ENCODE assay signal across 8 mouse cellular contexts in the genomic region with DNA sequence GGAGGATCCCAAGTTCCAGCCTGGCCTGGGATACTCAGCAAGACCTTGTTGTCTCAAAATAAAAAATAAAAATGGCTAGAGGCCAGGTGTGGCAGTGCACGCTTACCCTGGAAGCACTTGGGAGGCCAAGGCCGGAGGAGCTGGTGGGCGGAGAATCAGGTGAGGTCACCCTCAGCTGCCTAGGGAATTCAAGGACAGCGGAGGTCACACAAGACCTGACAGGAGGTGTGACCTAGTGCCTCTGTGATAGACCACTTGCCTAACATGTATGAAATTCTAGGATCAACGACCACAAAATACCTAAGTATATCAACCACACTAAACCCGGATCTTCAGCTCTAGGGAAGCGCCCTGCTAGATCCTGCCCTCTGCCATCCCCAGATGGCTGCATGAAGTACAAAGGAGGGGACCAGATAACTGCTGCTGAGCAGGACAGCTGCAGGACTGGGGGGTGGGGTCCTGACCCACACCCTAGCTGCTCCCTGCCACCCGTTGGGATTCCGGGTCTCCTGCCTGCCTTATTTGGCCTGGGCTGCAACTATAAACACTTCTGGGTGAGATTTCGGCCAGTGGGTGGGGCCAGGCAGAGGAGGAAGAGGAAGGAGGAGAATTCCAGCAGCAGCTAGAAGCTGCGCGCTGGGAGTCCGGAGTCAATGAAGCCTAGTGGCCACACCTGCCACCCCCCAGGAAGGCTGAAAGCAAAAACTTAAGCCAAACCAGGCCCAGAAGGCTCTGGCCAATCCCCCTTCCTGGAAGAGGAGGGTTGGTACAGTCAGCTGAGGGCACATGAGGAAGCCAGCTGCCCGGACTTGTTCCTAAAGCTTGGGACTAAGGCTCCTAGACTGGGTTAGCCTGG. TPM values are rescaled to one million over a fixed set of nuclear protein-coding genes. Genes with fewer than 3 reads are reported as not detected.
DNase-seq lines count a peak whose midpoint lies in the region; ATAC-seq and TF ChIP-seq lines count a peak whose summit lies in the region.

No protein-coding gene starts in this region.

- no peak for TF ChIP-seq POLR2A in limb, embryonic 14.5 days (IDR thresholded peaks at IDR 0.05; ENCODE audit: borderline replicate concordance, extremely low read depth, insufficient read depth, insufficient read length)

- 60% methylated on average over 14 of the region's 14 CpGs for WGBS in forebrain, embryonic 12.5 days
- WGBS in hindbrain, embryonic 12.5 days = 53% methylated on average over 14 of the region's 14 CpGs
- 41% methylated on average over 14 of the region's 14 CpGs for WGBS in limb, embryonic 14.5 days
- 57% methylated on average over 14 of the region's 14 CpGs for WGBS in midbrain, embryonic 12.5 days

- intact Hi-C loops in left cerebral cortex, postnatal 4 days (cut with DNase I) = no loop called here

- H3K27me3 ChIP-seq in forebrain, embryonic 12.5 days = peaks cover 34% of the 10 kb centered on the region
- no peaks in the 10 kb centered on the region for H3K27me3 ChIP-seq in hindbrain, embryonic 12.5 days
- no peaks in the 10 kb centered on the region for H3K27me3 ChIP-seq in limb, embryonic 14.5 days (ENCODE audit: control insufficient read depth, insufficient read depth, low read length)
- H3K27me3 ChIP-seq in midbrain, embryonic 12.5 days = peaks cover 17% of the 10 kb centered on the region

- no peak for ATAC-seq in forebrain, embryonic 12.5 days (ENCODE audit: low FRiP score)
- ATAC-seq in hindbrain, embryonic 12.5 days (ENCODE audit: low FRiP score) = peak; percentile 23; the same call in 1 of the 2 replicates
- ATAC-seq in limb, embryonic 14.5 days (ENCODE audit: low FRiP score, low read depth) = no peak
- no peak for ATAC-seq in midbrain, embryonic 12.5 days (ENCODE audit: low FRiP score, low read depth)

- peaks cover 27% of the 10 kb centered on the region for H3K4me1 ChIP-seq in forebrain, embryonic 12.5 days
- H3K4me1 ChIP-seq in hindbrain, embryonic 12.5 days = peaks cover 48% of the 10 kb centered on the region
- peaks cover 40% of the 10 kb centered on the region for H3K4me1 ChIP-seq in limb, embryonic 14.5 days (ENCODE audit: control insufficient read depth, insufficient read depth, low read length)
- H3K4me1 ChIP-seq in midbrain, embryonic 12.5 days = peaks cover 25% of the 10 kb centered on the region

- no peak overlapping the region; the same call in 1 of the 2 replicates for H3K9ac ChIP-seq in forebrain, embryonic 12.5 days
- H3K9ac ChIP-seq in hindbrain, embryonic 12.5 days = no peak overlapping the region
- H3K9ac ChIP-seq in limb, embryonic 14.5 days (ENCODE audit: low read depth, low read length, severe bottlenecking) = peak overlapping the region; percentile 6; the same call in 1 of the 2 replicates
- H3K9ac ChIP-seq in midbrain, embryonic 12.5 days (replicated peaks) = no peak overlapping the region; the same call in 1 of the 2 replicates

- peak overlapping the region; percentile 43 for H3K27ac ChIP-seq in forebrain, embryonic 12.5 days
- peak overlapping the region; percentile 77 for H3K27ac ChIP-seq in hindbrain, embryonic 12.5 days
- peak overlapping the region; percentile 48 for H3K27ac ChIP-seq in limb, embryonic 14.5 days (replicated peaks; ENCODE audit: low read depth, low read length)
- peak overlapping the region; percentile 64; the same call in 1 of the 2 replicates for H3K27ac ChIP-seq in midbrain, embryonic 12.5 days (replicated peaks)

- peak overlapping the region; percentile 35 for H3K4me2 ChIP-seq in forebrain, embryonic 12.5 days
- H3K4me2 ChIP-seq in hindbrain, embryonic 12.5 days (replicated peaks) = peak overlapping the region; percentile 24; the same call in 1 of the 2 replicates
- H3K4me2 ChIP-seq in limb, embryonic 14.5 days (replicated peaks; ENCODE audit: low read depth, low read length, severe bottlenecking) = peak overlapping the region; percentile 29
- 0 out of 2 replicates have a peak overlapping the region, but pooled peaks have one; percentile 22 for H3K4me2 ChIP-seq in midbrain, embryonic 12.5 days (replicated peaks)

- no peaks in the 10 kb centered on the region for H3K9me3 ChIP-seq in forebrain, embryonic 12.5 days
- no peaks in the 10 kb centered on the region; the same call in 1 of the 2 replicates for H3K9me3 ChIP-seq in hindbrain, embryonic 12.5 days (replicated peaks)
- no peaks in the 10 kb centered on the region for H3K9me3 ChIP-seq in limb, embryonic 14.5 days (ENCODE audit: control insufficient read depth, low read length)
- no peaks in the 10 kb centered on the region for H3K9me3 ChIP-seq in midbrain, embryonic 12.5 days

- DNase-seq in left cerebral cortex, postnatal 4 days = peak; percentile 54
- no peak for DNase-seq in left cerebral cortex, adult 11 months (ENCODE audit: low spot score)
- DNase-seq in limb, embryonic 14.5 days (ENCODE audit: low spot score) = no peak
- no peak for DNase-seq in frontal cortex, postnatal 10 days (ENCODE audit: low spot score in 2 of 2)
- no peak for DNase-seq in left cerebral cortex, adult 9 months (ENCODE audit: low spot score in 2 of 2)

- H3K36me3 ChIP-seq in forebrain, embryonic 12.5 days (replicated peaks) = no peaks in the 10 kb centered on the region
- H3K36me3 ChIP-seq in hindbrain, embryonic 12.5 days = no peaks in the 10 kb centered on the region
- H3K36me3 ChIP-seq in limb, embryonic 14.5 days (ENCODE audit: control insufficient read depth, insufficient read depth, low read length) = no peaks in the 10 kb centered on the region
- H3K36me3 ChIP-seq in midbrain, embryonic 12.5 days = no peaks in the 10 kb centered on the region

- H3K4me3 ChIP-seq in forebrain, embryonic 12.5 days (replicated peaks) = no peak overlapping the region
- H3K4me3 ChIP-seq in hindbrain, embryonic 12.5 days = no peak overlapping the region
- 0 out of 2 replicates have a peak overlapping the region, but pooled peaks have one; percentile 2 for H3K4me3 ChIP-seq in limb, embryonic 14.5 days (replicated peaks; ENCODE audit: low read length)
- H3K4me3 ChIP-seq in midbrain, embryonic 12.5 days = no peak overlapping the region

RNA-seq across cellular contexts. Expression of a gene that starts 28.1 kb away (rescaled TPM):
- 10 to 100 TPM; 19.9 to 20.6 TPM for total RNA-seq in left cerebral cortex, postnatal 4 days (2021)
- 4.7 and 4.9 TPM in 2 replicates for polyA plus RNA-seq in forebrain, embryonic 12.5 days (2016; fragmentation: Nextera tagmentation; extraction: Ambion mirVana)
- 8.9 TPM in 2 replicates for polyA plus RNA-seq in hindbrain, embryonic 12.5 days (2016; fragmentation: Nextera tagmentation; extraction: Ambion mirVana)
- polyA plus RNA-seq in limb, embryonic 14.5 days (2012; rRNA removed) = 93.3 and 120 TPM in 2 replicates
- polyA plus RNA-seq in limb, embryonic 14.5 days (2014; fragmentation: Nextera tagmentation; extraction: Ambion mirVana) = 20.4 and 20.7 TPM in 2 replicates
- 5.0 and 8.0 TPM in 2 replicates for polyA plus RNA-seq in midbrain, embryonic 12.5 days (2016; fragmentation: Nextera tagmentation; extraction: Ambion mirVana)

RNA-seq across cellular contexts. Expression of a gene that starts 44.8 kb away (rescaled TPM):
- total RNA-seq in left cerebral cortex, postnatal 4 days (2021) = 1 to 10 TPM; 5.9 to 6.9 TPM
- polyA plus RNA-seq in forebrain, embryonic 12.5 days (2016; fragmentation: Nextera tagmentation; extraction: Ambion mirVana) = 43.7 and 46.0 TPM in 2 replicates
- polyA plus RNA-seq in hindbrain, embryonic 12.5 days (2016; fragmentation: Nextera tagmentation; extraction: Ambion mirVana) = 22.7 and 23.9 TPM in 2 replicates
- 79.0 and 103 TPM in 2 replicates for polyA plus RNA-seq in limb, embryonic 14.5 days (2012; rRNA removed)
- 34.0 and 34.2 TPM in 2 replicates for polyA plus RNA-seq in limb, embryonic 14.5 days (2014; fragmentation: Nextera tagmentation; extraction: Ambion mirVana)
- polyA plus RNA-seq in midbrain, embryonic 12.5 days (2016; fragmentation: Nextera tagmentation; extraction: Ambion mirVana) = 30.0 and 34.7 TPM in 2 replicates

RNA-seq across cellular contexts. Expression of a gene that starts 47.1 kb away (rescaled TPM):
- 10 to 100 TPM; 46.2 to 49.4 TPM for total RNA-seq in left cerebral cortex, postnatal 4 days (2021)
- polyA plus RNA-seq in forebrain, embryonic 12.5 days (2016; fragmentation: Nextera tagmentation; extraction: Ambion mirVana) = 79.6 and 83.2 TPM in 2 replicates
- polyA plus RNA-seq in hindbrain, embryonic 12.5 days (2016; fragmentation: Nextera tagmentation; extraction: Ambion mirVana) = 66.7 and 68.1 TPM in 2 replicates
- polyA plus RNA-seq in limb, embryonic 14.5 days (2012; rRNA removed) = 57.1 and 59.5 TPM in 2 replicates
- 49.5 and 64.3 TPM in 2 replicates for polyA plus RNA-seq in limb, embryonic 14.5 days (2014; fragmentation: Nextera tagmentation; extraction: Ambion mirVana)
- 65.1 and 66.8 TPM in 2 replicates for polyA plus RNA-seq in midbrain, embryonic 12.5 days (2016; fragmentation: Nextera tagmentation; extraction: Ambion mirVana)

RNA-seq across cellular contexts. Expression of a gene that starts 47.2 kb away (rescaled TPM):
- total RNA-seq in left cerebral cortex, postnatal 4 days (2021) = 10 to 100 TPM; 21.8 to 24.1 TPM
- 35.1 and 35.4 TPM in 2 replicates for polyA plus RNA-seq in forebrain, embryonic 12.5 days (2016; fragmentation: Nextera tagmentation; extraction: Ambion mirVana)
- polyA plus RNA-seq in hindbrain, embryonic 12.5 days (2016; fragmentation: Nextera tagmentation; extraction: Ambion mirVana) = 35.3 and 39.2 TPM in 2 replicates
- 80.1 and 103 TPM in 2 replicates for polyA plus RNA-seq in limb, embryonic 14.5 days (2012; rRNA removed)
- 47.0 and 49.5 TPM in 2 replicates for polyA plus RNA-seq in limb, embryonic 14.5 days (2014; fragmentation: Nextera tagmentation; extraction: Ambion mirVana)
- 36.7 and 37.7 TPM in 2 replicates for polyA plus RNA-seq in midbrain, embryonic 12.5 days (2016; fragmentation: Nextera tagmentation; extraction: Ambion mirVana)

RNA-seq across cellular contexts. Expression of a gene that starts 53.7 kb away (rescaled TPM):
- 100 to 1,000 TPM; 101 to 102 TPM for total RNA-seq in left cerebral cortex, postnatal 4 days (2021)
- polyA plus RNA-seq in forebrain, embryonic 12.5 days (2016; fragmentation: Nextera tagmentation; extraction: Ambion mirVana) = 170 and 188 TPM in 2 replicates
- 160 and 185 TPM in 2 replicates for polyA plus RNA-seq in hindbrain, embryonic 12.5 days (2016; fragmentation: Nextera tagmentation; extraction: Ambion mirVana)
- polyA plus RNA-seq in limb, embryonic 14.5 days (2012; rRNA removed) = 199 and 217 TPM in 2 replicates
- polyA plus RNA-seq in limb, embryonic 14.5 days (2014; fragmentation: Nextera tagmentation; extraction: Ambion mirVana) = 348 and 382 TPM in 2 replicates
- 157 and 160 TPM in 2 replicates for polyA plus RNA-seq in midbrain, embryonic 12.5 days (2016; fragmentation: Nextera tagmentation; extraction: Ambion mirVana)
